Mouse (Mus musculus): ENCODE measurements at regions not wholly inside any gene's neighbourhood (a gene's known extent, or its start where the extent isn't known, plus 50 kb on each side); places are given as distances from the start of the nearest gene placed in this dataset.

- Histone ChIP-seq H3K27ac (no peak overlapping the region), H3K4me1 (no peaks in the 10 kb centered on the region), H3K36me3 (replicated peaks) (no peaks in the 10 kb centered on the region), H3K27me3 (replicated peaks) (no peaks in the 10 kb centered on the region), H3K9ac (no peak overlapping the region), H3K4me3 (no peak overlapping the region), H3K4me2 (no peak overlapping the region), H3K9me3 (no peaks in the 10 kb centered on the region)
- ATAC-seq (replicated peaks): no peak
- 44% methylated on average over 3 of the region's 3 CpGs for WGBS
Observed at GRCm38 (mm10) chr8:51032386-51032785, 2188.6 kb upstream of the Tenm3 start.

DNA sequence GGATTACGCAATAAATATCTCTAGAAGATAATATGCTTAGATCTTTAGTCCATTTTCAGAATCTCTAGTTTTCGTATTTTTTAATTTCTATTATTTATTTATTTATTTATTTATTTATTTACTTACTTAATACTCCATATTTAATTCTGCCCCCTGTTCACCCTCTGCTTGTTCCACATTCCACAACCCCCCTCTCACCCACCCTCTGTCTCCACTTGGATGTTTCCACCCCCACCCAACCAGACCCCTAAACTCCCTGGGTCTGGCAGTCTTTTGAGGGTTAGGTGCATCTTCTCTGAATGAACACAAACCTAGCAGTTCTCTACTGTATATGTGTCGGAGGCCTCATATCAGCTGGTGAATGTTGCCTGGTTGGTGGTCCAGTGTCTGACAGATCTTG lies 2166.8 kb upstream of the Tenm3 start:
- H3K4me3 ChIP-seq: no peak overlapping the region

GRCm38 (mm10) chr8:50967386-50967785 lies 2123.6 kb upstream of the Tenm3 start:
- Histone ChIP-seq H3K4me1 (no peaks in the 10 kb centered on the region), H3K27me3 (replicated peaks) (no peaks in the 10 kb centered on the region), H3K36me3 (replicated peaks) (no peaks in the 10 kb centered on the region), H3K4me3 (no peak overlapping the region), H3K9ac (no peak overlapping the region), H3K9me3 (no peaks in the 10 kb centered on the region), H3K4me2 (no peak overlapping the region), H3K27ac (no peak overlapping the region)
- ATAC-seq (replicated peaks): no peak
- WGBS: 29% methylated on average over 4 of the region's 4 CpGs

More for the DNA sequence above, 2166.8 kb upstream of the Tenm3 start:
- ATAC-seq (replicated peaks): no peak
- Histone ChIP-seq H3K9ac (no peak overlapping the region), H3K36me3 (replicated peaks) (no peaks in the 10 kb centered on the region), H3K27me3 (replicated peaks) (no peaks in the 10 kb centered on the region), H3K4me2 (no peak overlapping the region), H3K27ac (no peak overlapping the region), H3K4me1 (no peaks in the 10 kb centered on the region), H3K9me3 (no peaks in the 10 kb centered on the region)
- WGBS: 92% methylated on average over 3 of the region's 3 CpGs

GRCm38 (mm10) chr8:50917540-50917939 lies 2073.8 kb upstream of the Tenm3 start:
- peaks cover 14% of the 10 kb centered on the region for H3K4me1 ChIP-seq
- no peaks in the 10 kb centered on the region for H3K9me3 ChIP-seq
- ATAC-seq (replicated peaks): no peak
- H3K9ac ChIP-seq: no peak overlapping the region
- H3K36me3 ChIP-seq (replicated peaks): no peaks in the 10 kb centered on the region
- H3K4me3 ChIP-seq: peak overlapping the region; percentile 70
- H3K4me2 ChIP-seq: peak overlapping the region; percentile 88
- WGBS: 23% methylated on average over 5 of the region's 5 CpGs
- no peaks in the 10 kb centered on the region for H3K27me3 ChIP-seq (replicated peaks)
- no peak overlapping the region for H3K27ac ChIP-seq

- under 1% methylated on average over 8 of the region's 8 CpGs for WGBS
- Histone ChIP-seq H3K9ac (peak overlapping the region; percentile 67), H3K27me3 (replicated peaks) (no peaks in the 10 kb centered on the region), H3K27ac (peak overlapping the region; percentile 87), H3K4me1 (peaks cover 14% of the 10 kb centered on the region), H3K36me3 (replicated peaks) (no peaks in the 10 kb centered on the region), H3K4me2 (peak overlapping the region; percentile 88), H3K4me3 (peak overlapping the region; percentile 70), H3K9me3 (no peaks in the 10 kb centered on the region)
- no peak; the same call in 1 of the 2 replicates for ATAC-seq (replicated peaks)
Observed at GRCm38 (mm10) chr8:50916733-50917113, 2073.0 kb upstream of the Tenm3 start.

GRCm38 (mm10) chr8:50915876-50916732 lies 2072.4 kb upstream of the Tenm3 start:
- ATAC-seq (replicated peaks): peak; percentile 91
- Histone ChIP-seq H3K4me3 (peak overlapping the region; percentile 70), H3K4me2 (peak overlapping the region; percentile 88), H3K4me1 (peaks cover 14% of the 10 kb centered on the region), H3K27me3 (replicated peaks) (no peaks in the 10 kb centered on the region), H3K9me3 (no peaks in the 10 kb centered on the region), H3K27ac (peak overlapping the region; percentile 87), H3K36me3 (replicated peaks) (no peaks in the 10 kb centered on the region), H3K9ac (peak overlapping the region; percentile 67)
- under 1% methylated on average over 56 of the region's 56 CpGs for WGBS

DNA sequence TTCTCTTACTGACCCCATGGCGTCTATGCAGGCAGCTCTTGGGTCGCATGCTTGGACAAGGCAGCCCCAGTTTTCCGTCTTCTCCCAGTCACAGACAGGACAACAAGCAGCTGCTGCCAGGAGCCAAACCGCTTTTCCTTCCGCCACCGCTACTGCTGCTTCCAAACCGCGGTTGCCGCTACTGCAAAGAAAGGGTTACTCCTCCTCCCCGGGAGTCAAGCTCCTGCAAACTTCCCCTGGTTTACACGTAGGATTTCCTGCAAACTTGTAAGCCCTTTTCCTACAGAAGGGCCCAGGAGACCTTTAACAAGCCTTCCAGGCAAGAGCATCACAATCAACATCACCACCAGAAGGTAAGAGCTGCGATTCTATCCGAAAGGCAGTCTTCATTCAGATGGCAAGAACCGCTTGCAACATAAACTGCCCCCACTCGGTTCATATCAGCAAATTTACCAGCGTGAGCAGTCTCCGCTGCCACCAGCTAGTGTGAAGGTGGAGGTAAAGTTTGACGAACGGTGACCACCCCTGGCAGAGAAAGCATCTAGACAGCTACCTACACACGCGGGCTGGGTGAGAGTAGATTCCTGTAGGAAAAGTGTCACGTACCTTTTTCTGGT lies 2071.6 kb upstream of the Tenm3 start:
- peak overlapping the region; percentile 87 for H3K27ac ChIP-seq
- peak overlapping the region; percentile 70 for H3K4me3 ChIP-seq
- H3K9me3 ChIP-seq: no peaks in the 10 kb centered on the region
- H3K9ac ChIP-seq: peak overlapping the region; percentile 67
- H3K36me3 ChIP-seq (replicated peaks): no peaks in the 10 kb centered on the region
- no peaks in the 10 kb centered on the region for H3K27me3 ChIP-seq (replicated peaks)
- under 1% methylated on average over 22 of the region's 22 CpGs for WGBS
- peak; percentile 53 for ATAC-seq (replicated peaks)
- peak overlapping the region; percentile 88 for H3K4me2 ChIP-seq
- H3K4me1 ChIP-seq: peaks cover 14% of the 10 kb centered on the region

DNA sequence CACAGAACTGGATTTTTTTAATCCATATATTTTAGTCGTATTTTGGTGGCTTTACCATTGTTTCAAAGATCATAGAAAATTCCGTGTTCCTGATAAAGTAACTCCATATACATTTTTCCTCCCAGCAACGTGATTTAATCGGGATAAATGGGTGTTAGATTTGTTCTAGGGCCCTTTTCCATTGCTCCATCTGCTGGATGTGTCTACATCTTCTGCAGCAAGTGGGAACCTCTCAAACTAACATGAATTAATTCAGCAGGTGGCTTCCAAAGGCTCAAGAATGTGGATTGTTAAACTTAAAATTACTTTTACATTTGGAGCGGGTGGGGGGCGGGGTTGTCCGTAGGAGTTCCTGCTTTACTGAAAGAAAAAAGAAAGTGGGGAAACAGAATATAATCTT lies 2070.9 kb upstream of the Tenm3 start:
- Histone ChIP-seq H3K9me3 (no peaks in the 10 kb centered on the region), H3K4me1 (peaks cover 14% of the 10 kb centered on the region), H3K36me3 (replicated peaks) (no peaks in the 10 kb centered on the region), H3K4me2 (peak overlapping the region; percentile 88), H3K9ac (peak overlapping the region; percentile 67; the same call in 1 of the 2 replicates), H3K4me3 (peak overlapping the region; percentile 70), H3K27me3 (replicated peaks) (no peaks in the 10 kb centered on the region), H3K27ac (no peak overlapping the region)
- ATAC-seq (replicated peaks): no peak
- 9% methylated on average over 7 of the region's 7 CpGs for WGBS

GRCm38 (mm10) chr8:50878198-50878597 lies 2034.4 kb upstream of the Tenm3 start:
- WGBS: 88% methylated on average over 5 of the region's 5 CpGs
- Histone ChIP-seq H3K36me3 (replicated peaks) (no peaks in the 10 kb centered on the region), H3K27me3 (replicated peaks) (no peaks in the 10 kb centered on the region), H3K4me3 (no peak overlapping the region), H3K27ac (no peak overlapping the region), H3K4me1 (no peaks in the 10 kb centered on the region), H3K9ac (no peak overlapping the region), H3K4me2 (no peak overlapping the region), H3K9me3 (no peaks in the 10 kb centered on the region)
- ATAC-seq (replicated peaks): no peak
